Mouse (Mus musculus) erythroblast, embryonic 14.5 days (primary cell): ENCODE measurements around the gene Arhgap22.

ENCODE experiments used
- GATA1 ChIP-seq: IDR thresholded peaks from 2 replicates; pipeline ENCODE4 v1.6.1; 2012; ENCODE audit warnings: low read length, inconsistent platforms, mixed read lengths
- TAL1 ChIP-seq: IDR thresholded peaks from 3 replicates; pipeline ENCODE4 v1.6.1; 2012; ENCODE audit warnings: low read length, inconsistent platforms, mixed read lengths

- TF ChIP-seq GATA1, result no peak
- TF ChIP-seq TAL1, result no peak
Measured at GRCm38 (mm10) chr14:33216343-33217208, 2.8 kb downstream of the Arhgap22 start.
